8 mouse cellular contexts compared by ENCODE assay signal in the genomic region with DNA sequence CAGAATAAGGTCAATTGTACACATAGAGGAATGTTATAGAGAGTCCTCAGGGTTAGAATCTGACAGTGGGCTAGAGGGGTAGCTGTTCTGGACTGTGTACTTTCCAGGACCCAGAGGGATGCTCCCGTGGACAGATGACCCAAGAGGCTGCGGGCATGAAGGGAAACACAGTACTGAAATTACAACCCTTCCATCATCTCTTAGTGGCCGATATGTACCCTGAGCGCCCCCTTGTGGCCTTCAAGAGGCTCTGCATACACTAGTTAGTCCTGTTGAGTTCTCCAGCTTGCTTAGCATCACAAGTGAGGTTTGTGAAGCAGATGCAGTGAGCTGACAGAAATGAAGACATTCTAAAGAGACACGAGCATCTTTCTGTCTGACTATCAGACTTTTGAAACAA. TPM values are rescaled to one million over a fixed set of nuclear protein-coding genes. Genes with fewer than 3 reads are reported as not detected.
DNase-seq lines count a peak whose midpoint lies in the region; ATAC-seq and TF ChIP-seq lines count a peak whose summit lies in the region.

No protein-coding gene starts in this region.

- WGBS in midbrain, embryonic 13.5 days: 16% methylated on average over 5 of the region's 5 CpGs

- peak; percentile 89 for TF ChIP-seq CTCF in layer of hippocampus, adult 2 months (conservative IDR thresholded peaks at IDR 0.05)

- peak; percentile 63 for ATAC-seq in midbrain, embryonic 13.5 days

- H3K36me3 ChIP-seq in midbrain, embryonic 13.5 days: no peaks in the 10 kb centered on the region

- no peaks in the 10 kb centered on the region for H3K27me3 ChIP-seq in midbrain, embryonic 13.5 days

- no peaks in the 10 kb centered on the region for H3K9me3 ChIP-seq in midbrain, embryonic 13.5 days

- no peak overlapping the region for H3K4me3 ChIP-seq in layer of hippocampus, adult 2 months
- no peak overlapping the region for H3K4me3 ChIP-seq in midbrain, embryonic 13.5 days (replicated peaks)

- peak; percentile 6 to 48 for DNase-seq in layer of hippocampus, adult 2 months (ENCODE audit: low spot score in 2 of 2)
- DNase-seq in layer of hippocampus, adult 9-10 months (ENCODE audit: low spot score): no peak
- peak; percentile 42 for DNase-seq in T-cell, adult 2 months (ENCODE audit: low spot score)
- peak; percentile 67 for DNase-seq in cerebellum, postnatal 14 days
- peak; percentile 7 for DNase-seq in heart, adult 8-10 months (ENCODE audit: low spot score)
- DNase-seq in layer of hippocampus, postnatal 25 days (ENCODE audit: extremely low spot score in 1 of 2, low spot score in 1 of 2): peak; percentile 14 to 58
- peak; percentile 62 for DNase-seq in testis, postnatal 10 days (ENCODE audit: low spot score)

- no peak overlapping the region for H3K9ac ChIP-seq in midbrain, embryonic 13.5 days (replicated peaks)

- H3K27ac ChIP-seq in layer of hippocampus, adult 2 months: no peak overlapping the region
- no peak overlapping the region for H3K27ac ChIP-seq in midbrain, embryonic 13.5 days

- no peak overlapping the region for H3K4me2 ChIP-seq in midbrain, embryonic 13.5 days (replicated peaks)

- no peaks in the 10 kb centered on the region for H3K4me1 ChIP-seq in midbrain, embryonic 13.5 days (replicated peaks)

RNA-seq across cellular contexts. Expression of a gene that starts 36.3 kb away (rescaled TPM):
- total RNA-seq in layer of hippocampus, adult 2 months (2021): 10 to 100 TPM; 17.1 to 18.2 TPM
- 1 to 10 TPM; 3.8 to 4.9 (median 4.8) TPM for total RNA-seq in heart, adult 8-10 months (2022)
- total RNA-seq in layer of hippocampus, postnatal 25 days (2021): 10 to 100 TPM; 15.4 TPM
- 22.7 and 24.4 TPM in 2 replicates for polyA plus RNA-seq in midbrain, embryonic 13.5 days (2015; fragmentation: Nextera tagmentation; extraction: Ambion mirVana)

RNA-seq across cellular contexts. Expression of a gene that starts 39.4 kb away (rescaled TPM):
- total RNA-seq in layer of hippocampus, adult 2 months (2021): 10 to 100 TPM; 30.1 to 31.3 TPM
- total RNA-seq in heart, adult 8-10 months (2022): 10 to 100 TPM; 16.8 to 20.1 (median 18.7) TPM
- total RNA-seq in layer of hippocampus, postnatal 25 days (2021): 10 to 100 TPM; 27.9 to 29.4 TPM
- 91.2 and 95.3 TPM in 2 replicates for polyA plus RNA-seq in midbrain, embryonic 13.5 days (2015; fragmentation: Nextera tagmentation; extraction: Ambion mirVana)
